In the genomic region with DNA sequence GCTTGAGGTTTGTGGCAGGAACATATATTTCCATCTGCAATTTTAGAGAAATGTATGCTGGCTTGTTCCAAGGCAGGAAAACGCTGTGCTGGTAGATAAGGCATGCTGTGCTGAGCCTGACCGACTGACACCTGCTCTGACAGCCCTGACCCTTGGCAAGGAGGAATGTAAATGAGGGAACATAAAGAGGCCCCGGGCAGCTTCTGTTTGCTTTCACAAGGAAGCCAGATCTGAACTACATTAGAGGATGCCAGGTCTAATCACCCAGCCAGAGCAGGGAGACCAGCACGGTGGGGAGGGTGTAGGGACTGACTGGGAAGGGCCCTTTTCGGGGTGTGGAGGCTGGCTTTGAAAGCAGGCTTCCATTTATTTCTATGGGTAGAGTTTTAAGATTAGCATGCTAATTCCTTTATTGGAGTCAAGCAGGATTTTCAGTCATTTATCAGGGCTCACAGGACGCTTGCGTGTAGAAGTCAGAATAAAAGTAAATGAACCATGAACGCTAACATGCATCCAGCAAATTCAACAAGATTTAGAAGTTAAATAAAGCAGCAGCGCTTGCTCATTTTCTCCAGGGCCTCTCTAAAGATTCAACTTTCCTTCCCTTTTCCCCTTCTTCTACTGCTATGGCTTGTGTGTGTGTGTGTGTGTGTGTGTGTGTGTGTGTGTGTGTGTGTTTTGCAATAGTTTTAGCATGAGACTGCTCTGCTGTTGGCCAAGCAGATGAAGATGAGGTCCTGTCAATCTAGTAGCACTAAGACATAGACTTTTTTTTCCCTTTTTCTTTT, we compare ENCODE assay signal across 9 mouse cellular contexts. TPM values are rescaled to one million over a fixed set of nuclear protein-coding genes. Genes with fewer than 3 reads are reported as not detected.
DNase-seq lines count a peak whose midpoint lies in the region; ATAC-seq and TF ChIP-seq lines count a peak whose summit lies in the region.
"Had no signal": no experiment of that assay in that cellular context is flagged by ENCODE, and none has a peak within 500 bp of the region (broad histone marks: within the 10 kb centered on the region; RNA-seq: fewer than 3 reads in every experiment).

No protein-coding gene starts in this region.

- ATAC-seq in liver, postnatal 0 days: no peak
- peak; percentile 50 for ATAC-seq in forebrain, postnatal 0 days
- ATAC-seq in neural tube, embryonic 15.5 days (ENCODE audit: low FRiP score): peak; percentile 73; the same call in 1 of the 2 replicates

- no peaks in the 10 kb centered on the region for H3K36me3 ChIP-seq in liver, postnatal 0 days (replicated peaks; ENCODE audit: insufficient read depth, low read length)
- no peaks in the 10 kb centered on the region for H3K36me3 ChIP-seq in forebrain, postnatal 0 days (ENCODE audit: insufficient read depth)
- H3K36me3 ChIP-seq in neural tube, embryonic 15.5 days: no peaks in the 10 kb centered on the region
- H3K36me3 ChIP-seq in thymus, adult 2 months (ENCODE audit: control insufficient read depth, insufficient read depth, low read length): no peaks in the 10 kb centered on the region

- TF ChIP-seq POLR2A in thymus, adult 2 months (IDR thresholded peaks at IDR 0.05; ENCODE audit: control insufficient read depth, extremely low read depth, insufficient read depth, low read length, poor library complexity): no peak

- H3K27me3 ChIP-seq in liver, postnatal 0 days (ENCODE audit: insufficient read depth, low read length): no peaks in the 10 kb centered on the region
- H3K27me3 ChIP-seq in forebrain, postnatal 0 days (ENCODE audit: insufficient read depth, low read length): no peaks in the 10 kb centered on the region
- no peaks in the 10 kb centered on the region for H3K27me3 ChIP-seq in neural tube, embryonic 15.5 days (replicated peaks)
- H3K27me3 ChIP-seq in thymus, adult 2 months (ENCODE audit: control insufficient read depth, insufficient read depth, low read length): no peaks in the 10 kb centered on the region

- H3K4me1 ChIP-seq in liver, postnatal 0 days (ENCODE audit: insufficient read depth): peaks cover 11% of the 10 kb centered on the region
- no peaks in the 10 kb centered on the region for H3K4me1 ChIP-seq in forebrain, postnatal 0 days (ENCODE audit: insufficient read depth)
- peaks cover 24% of the 10 kb centered on the region for H3K4me1 ChIP-seq in neural tube, embryonic 15.5 days
- no peaks in the 10 kb centered on the region for H3K4me1 ChIP-seq in thymus, adult 2 months (replicated peaks; ENCODE audit: control insufficient read depth, insufficient read depth, low read length)

- TF ChIP-seq EP300 in liver, postnatal 0 days (IDR thresholded peaks at IDR 0.05; ENCODE audit: low read depth): no peak

- no peak overlapping the region for H3K27ac ChIP-seq in liver, postnatal 0 days (ENCODE audit: low read depth)
- H3K27ac ChIP-seq in forebrain, postnatal 0 days (ENCODE audit: low read depth, low read length): no peak overlapping the region
- H3K27ac ChIP-seq in neural tube, embryonic 15.5 days (replicated peaks): peak overlapping the region; percentile 18; the same call in 1 of the 2 replicates
- no peak overlapping the region for H3K27ac ChIP-seq in thymus, adult 2 months (ENCODE audit: control insufficient read depth, insufficient read depth, low read length)

- peak; percentile 18 for DNase-seq in liver
- no peak for DNase-seq in liver, postnatal 0 days
- no peak for DNase-seq in forebrain, postnatal 0 days
- DNase-seq in kidney, postnatal 10 days: peak; percentile 20
- DNase-seq in layer of hippocampus, postnatal 14 days (ENCODE audit: low spot score in 2 of 2): no peak
- DNase-seq in natural killer cell, adult 2 months (ENCODE audit: low spot score in 2 of 2): no peak
- no peak for DNase-seq in thymus, adult 2 months
- DNase-seq: cerebellum, postnatal 36 days had no signal

- no peak overlapping the region for H3K9ac ChIP-seq in liver, postnatal 0 days (replicated peaks)
- no peak overlapping the region; the same call in 1 of the 2 replicates for H3K9ac ChIP-seq in forebrain, postnatal 0 days
- no peak overlapping the region for H3K9ac ChIP-seq in neural tube, embryonic 15.5 days (replicated peaks)

- no peak overlapping the region for H3K4me3 ChIP-seq in liver, postnatal 0 days (ENCODE audit: low read depth, low read length)
- no peak overlapping the region for H3K4me3 ChIP-seq in forebrain, postnatal 0 days (ENCODE audit: low read depth, low read length)
- H3K4me3 ChIP-seq in neural tube, embryonic 15.5 days (replicated peaks): no peak overlapping the region
- H3K4me3 ChIP-seq in thymus, adult 2 months (ENCODE audit: control insufficient read depth, insufficient read depth, low read length): no peak overlapping the region

- H3K9me3 ChIP-seq in liver, postnatal 0 days (ENCODE audit: low read length): no peaks in the 10 kb centered on the region
- no peaks in the 10 kb centered on the region for H3K9me3 ChIP-seq in forebrain, postnatal 0 days (ENCODE audit: low read length)
- no peaks in the 10 kb centered on the region for H3K9me3 ChIP-seq in neural tube, embryonic 15.5 days (replicated peaks)

- no peak overlapping the region for H3K4me2 ChIP-seq in liver, postnatal 0 days (ENCODE audit: low read depth, low read length)
- H3K4me2 ChIP-seq in forebrain, postnatal 0 days (ENCODE audit: low read depth): no peak overlapping the region
- H3K4me2 ChIP-seq in neural tube, embryonic 15.5 days: no peak overlapping the region

- 25% methylated on average over 9 of the region's 9 CpGs for WGBS in liver, postnatal 0 days (ENCODE audit: insufficient replicate concordance)
- WGBS in forebrain, postnatal 0 days: 12% methylated on average over 9 of the region's 9 CpGs
- WGBS in neural tube, embryonic 15.5 days: 10% methylated on average over 9 of the region's 9 CpGs
- 52% methylated on average over 9 of the region's 9 CpGs for WGBS in thymus, adult 2 months

- no peak for TF ChIP-seq CTCF in liver, postnatal 0 days (IDR thresholded peaks at IDR 0.05; ENCODE audit: low read depth)
- TF ChIP-seq CTCF in forebrain, postnatal 0 days (IDR thresholded peaks at IDR 0.05; ENCODE audit: low read depth): no peak
- TF ChIP-seq CTCF in thymus, adult 2 months (IDR thresholded peaks at IDR 0.05; ENCODE audit: borderline replicate concordance, control insufficient read depth, extremely low read depth, insufficient read depth, low read length, poor library complexity): no peak

RNA-seq across cellular contexts. Expression of gene Lypd6, which starts 34.3 kb away (rescaled TPM):
- polyA plus RNA-seq in liver, postnatal 0 days (2015; fragmentation: Nextera tagmentation; extraction: Ambion mirVana): 0.13 and 0.28 TPM in 2 replicates
- 12.2 and 19.2 TPM in 2 replicates for total RNA-seq in forebrain, postnatal 0 days (2014; rRNA removed)
- 14.1 and 17.2 TPM in 2 replicates for polyA plus RNA-seq in forebrain, postnatal 0 days (2015; fragmentation: Nextera tagmentation; extraction: Ambion mirVana)
- polyA plus RNA-seq in neural tube, embryonic 15.5 days (2015; fragmentation: Nextera tagmentation; extraction: Ambion mirVana): 14.7 and 16.0 TPM in 2 replicates
- 10 to 100 TPM; 18.2 to 21.2 TPM for total RNA-seq in layer of hippocampus, postnatal 14 days (2021)
- polyA plus RNA-seq in thymus, adult 2 months (2012; rRNA removed): 0.56 and 1.2 TPM in 2 replicates

Comparison
In these comparisons a context has a peak if more than half of its experiments do, and no peak if none do; other contexts are left out.
1. DNase-seq: peak in liver (single experiment) and kidney, postnatal 10 days (single experiment); none in liver, postnatal 0 days (single experiment), forebrain, postnatal 0 days (single experiment), layer of hippocampus, postnatal 14 days (0 of 2), natural killer cell, adult 2 months (0 of 2) and thymus, adult 2 months (single experiment).